Mouse (Mus musculus): ENCODE results near the gene Sh3glb2. TPM values are rescaled to one million over a fixed set of nuclear protein-coding genes. Genes with fewer than 3 reads are reported as not detected.

Gene Sh3glb2
- total RNA-seq (2014; rRNA removed) (23.3 and 23.5 TPM in 2 replicates), polyA plus RNA-seq (2012; rRNA removed) (50.0 and 62.0 TPM in 2 replicates)

- H3K4me3 ChIP-seq (ENCODE audit: insufficient read depth, low read depth, low read length), result peak within 1 kb of the TSS; percentile 92
- WGBS, result 5% methylated on average over 73 of the region's 73 CpGs
- peaks cover 5% of the 10 kb centered on the region; the same call in 1 of the 2 replicates for H3K79me2 ChIP-seq (ENCODE audit: control insufficient read depth, insufficient read depth, low read length)
- H3K9ac ChIP-seq (ENCODE audit: low read depth, low read length), result peak within 1 kb of the TSS; percentile 94
- H3K27me3 ChIP-seq (ENCODE audit: control insufficient read depth, insufficient read depth, low read length), result no peaks in the 10 kb centered on the region
- peaks cover 7% of the 10 kb centered on the region; the same call in 1 of the 2 replicates for H3K4me1 ChIP-seq (ENCODE audit: control insufficient read depth, insufficient read depth, low read length)
- H3K36me3 ChIP-seq (ENCODE audit: control insufficient read depth, insufficient read depth, low read length), result no peaks in the 10 kb centered on the region
- no peak for DNase-seq (ENCODE audit: extremely low read depth, low read depth, low spot score)
- peak within 1 kb of the TSS; percentile 52 for H3K27ac ChIP-seq (replicated peaks; ENCODE audit: insufficient read depth, low read depth, low read length)
- peak; percentile 64 for TF ChIP-seq CTCF (IDR thresholded peaks at IDR 0.05; ENCODE audit: low read depth, low read length)
- 0 out of 2 replicates have a peak, but pooled peaks have one; percentile 28 for TF ChIP-seq POLR2A (IDR thresholded peaks at IDR 0.05; ENCODE audit: extremely low read depth, insufficient read depth, low read length)
Measured at GRCm38 (mm10) chr2:30358533-30359531, at the start of gene Sh3glb2. Sh3glb2 (minus strand) TSS chr2:30359337.

- no peak for TF ChIP-seq POLR2A (IDR thresholded peaks at IDR 0.05; ENCODE audit: extremely low read depth, insufficient read depth, low read length)
- TF ChIP-seq CTCF (IDR thresholded peaks at IDR 0.05; ENCODE audit: low read depth, low read length), result no peak
- DNase-seq (ENCODE audit: extremely low read depth, low read depth, low spot score), result no peak
- peaks cover 11% of the 10 kb centered on the region; the same call in 1 of the 2 replicates for H3K79me2 ChIP-seq (ENCODE audit: control insufficient read depth, insufficient read depth, low read length)
- H3K4me3 ChIP-seq (ENCODE audit: insufficient read depth, low read depth, low read length), result no peak overlapping the region
- peaks cover 5% of the 10 kb centered on the region for H3K36me3 ChIP-seq (ENCODE audit: control insufficient read depth, insufficient read depth, low read length)
- no peak overlapping the region for H3K9ac ChIP-seq (ENCODE audit: low read depth, low read length)
- no peak overlapping the region for H3K27ac ChIP-seq (replicated peaks; ENCODE audit: insufficient read depth, low read depth, low read length)
- WGBS, result 79% methylated on average over 8 of the region's 8 CpGs
- H3K4me1 ChIP-seq (ENCODE audit: control insufficient read depth, insufficient read depth, low read length), result peaks cover 25% of the 10 kb centered on the region
- H3K27me3 ChIP-seq (ENCODE audit: control insufficient read depth, insufficient read depth, low read length), result no peaks in the 10 kb centered on the region
Measured at GRCm38 (mm10) chr2:30408452-30409100, 49.4 kb upstream of the Sh3glb2 start.

GRCm38 (mm10) chr2:30407778-30408177, 48.6 kb upstream of the Sh3glb2 start:
- WGBS, result 93% methylated on average over 10 of the region's 10 CpGs
- no peak for DNase-seq (ENCODE audit: extremely low read depth, low read depth, low spot score)
- Histone ChIP-seq H3K79me2 (ENCODE audit: control insufficient read depth, insufficient read depth, low read length) (peaks cover 3% of the 10 kb centered on the region; the same call in 1 of the 2 replicates), H3K36me3 (ENCODE audit: control insufficient read depth, insufficient read depth, low read length) (peaks cover 8% of the 10 kb centered on the region), H3K4me3 (ENCODE audit: insufficient read depth, low read depth, low read length) (no peak overlapping the region), H3K27ac (replicated peaks; ENCODE audit: insufficient read depth, low read depth, low read length) (no peak overlapping the region), H3K4me1 (ENCODE audit: control insufficient read depth, insufficient read depth, low read length) (peaks cover 18% of the 10 kb centered on the region), H3K27me3 (ENCODE audit: control insufficient read depth, insufficient read depth, low read length) (no peaks in the 10 kb centered on the region), H3K9ac (ENCODE audit: low read depth, low read length) (no peak overlapping the region)
- no peak for TF ChIP-seq CTCF (IDR thresholded peaks at IDR 0.05; ENCODE audit: low read depth, low read length)
- no peak for TF ChIP-seq POLR2A (IDR thresholded peaks at IDR 0.05; ENCODE audit: extremely low read depth, insufficient read depth, low read length)

- Histone ChIP-seq H3K4me1 (ENCODE audit: control insufficient read depth, insufficient read depth, low read length) (peaks cover 15% of the 10 kb centered on the region), H3K36me3 (ENCODE audit: control insufficient read depth, insufficient read depth, low read length) (peaks cover 8% of the 10 kb centered on the region), H3K79me2 (ENCODE audit: control insufficient read depth, insufficient read depth, low read length) (no peaks in the 10 kb centered on the region), H3K9ac (ENCODE audit: low read depth, low read length) (no peak overlapping the region), H3K4me3 (ENCODE audit: insufficient read depth, low read depth, low read length) (no peak overlapping the region), H3K27ac (replicated peaks; ENCODE audit: insufficient read depth, low read depth, low read length) (no peak overlapping the region), H3K27me3 (ENCODE audit: control insufficient read depth, insufficient read depth, low read length) (no peaks in the 10 kb centered on the region)
- no peak for DNase-seq (ENCODE audit: extremely low read depth, low read depth, low spot score)
- WGBS, result 79% methylated on average over 2 of the region's 2 CpGs
- TF ChIP-seq POLR2A (IDR thresholded peaks at IDR 0.05; ENCODE audit: extremely low read depth, insufficient read depth, low read length) (no peak), CTCF (IDR thresholded peaks at IDR 0.05; ENCODE audit: low read depth, low read length) (no peak)
Measured at GRCm38 (mm10) chr2:30407221-30407620, 48.1 kb upstream of the Sh3glb2 start.

GRCm38 (mm10) chr2:30403870-30404269, 44.7 kb upstream of the Sh3glb2 start:
- Histone ChIP-seq H3K27me3 (ENCODE audit: control insufficient read depth, insufficient read depth, low read length) (no peaks in the 10 kb centered on the region), H3K36me3 (ENCODE audit: control insufficient read depth, insufficient read depth, low read length) (peaks cover 8% of the 10 kb centered on the region), H3K4me3 (ENCODE audit: insufficient read depth, low read depth, low read length) (no peak overlapping the region), H3K79me2 (ENCODE audit: control insufficient read depth, insufficient read depth, low read length) (no peaks in the 10 kb centered on the region), H3K27ac (replicated peaks; ENCODE audit: insufficient read depth, low read depth, low read length) (no peak overlapping the region), H3K9ac (ENCODE audit: low read depth, low read length) (no peak overlapping the region), H3K4me1 (ENCODE audit: control insufficient read depth, insufficient read depth, low read length) (peaks cover 2% of the 10 kb centered on the region; the same call in 1 of the 2 replicates)
- no peak for DNase-seq (ENCODE audit: extremely low read depth, low read depth, low spot score)
- TF ChIP-seq CTCF (IDR thresholded peaks at IDR 0.05; ENCODE audit: low read depth, low read length) (no peak), POLR2A (IDR thresholded peaks at IDR 0.05; ENCODE audit: extremely low read depth, insufficient read depth, low read length) (no peak)
- 100% methylated on average over 1 of the region's 1 CpGs for WGBS
